Mouse (Mus musculus) stomach, postnatal 0 days (tissue): ENCODE measurements around the gene Olfr1393.

Source experiments
- CTCF ChIP-seq: IDR thresholded peaks from 2 replicates; pipeline ENCODE4 v1.5.1; 2016; ENCODE audit warnings: antibody characterized with exemption, low read depth, mild to moderate bottlenecking, moderate library complexity
- EP300 ChIP-seq: optimal IDR thresholded peaks from 2 replicates; pipeline ENCODE3; 2016; ENCODE audit warnings: antibody characterized with exemption

DNA sequence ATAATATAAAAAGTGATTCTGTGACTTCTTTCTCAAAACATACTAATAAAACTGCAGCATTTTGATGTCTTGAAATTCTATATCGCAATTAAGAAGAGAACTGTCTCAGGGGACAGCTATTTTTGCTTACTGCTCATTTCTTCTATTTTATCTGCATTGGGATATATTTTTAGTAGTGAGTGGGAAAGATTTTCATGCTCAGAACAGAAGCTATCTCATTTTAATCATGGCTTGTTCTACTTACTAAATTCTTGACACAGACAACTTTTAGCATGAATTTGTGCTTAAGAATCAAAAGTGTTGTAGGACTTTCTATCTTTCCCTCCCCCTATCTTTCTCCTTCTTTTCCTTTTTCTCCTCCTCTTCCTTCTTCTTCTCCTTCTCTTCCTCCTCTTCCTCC is 51.6 kb downstream of the Olfr1393 start:
- TF ChIP-seq EP300 (no peak), CTCF (no peak)
